Mouse (Mus musculus) neural tube, embryonic 14.5 days (tissue): ENCODE measurements at regions not wholly inside any gene's neighbourhood (a gene's known extent, or its start where the extent isn't known, plus 50 kb on each side); places are given as distances from the start of the nearest gene placed in this dataset.

Experiments
- ATAC-seq: fragments of 200-750 bp; cut with Nextera tagmentation; 2 replicates; pipeline ENCODE4 v1.8.0; 2017; ENCODE audit warnings: low read depth, mild to moderate bottlenecking, moderate TSS enrichment, moderate library complexity
- H3K27ac ChIP-seq: fragments of 300-500 bp; sonication (generic); 2 replicates; pipeline ENCODE4 v1.5.1; 2014; ENCODE audit warnings: low read depth, mild to moderate bottlenecking, control low read depth, low read length, moderate library complexity, mixed read lengths
- H3K27me3 ChIP-seq: fragments of 300-500 bp; sonication (generic); 2 replicates; pipeline ENCODE4 v1.6.1; 2014; ENCODE audit warnings: low read length; ENCODE audit not compliant: control insufficient read depth, insufficient read depth
- H3K36me3 ChIP-seq: fragments of 300-500 bp; sonication (generic); 2 replicates; pipeline ENCODE4 v1.6.1; 2014; ENCODE audit warnings: low read length, mixed read lengths; ENCODE audit not compliant: control insufficient read depth, insufficient read depth
- H3K4me1 ChIP-seq: fragments of 300-500 bp; sonication (generic); 2 replicates; pipeline ENCODE4 v1.6.1; 2014; ENCODE audit warnings: low read length; ENCODE audit not compliant: control insufficient read depth, insufficient read depth
- H3K4me2 ChIP-seq: fragments of 300-500 bp; sonication (generic); 2 replicates; pipeline ENCODE4 v1.6.1; 2014; ENCODE audit warnings: mild to moderate bottlenecking, low read depth, low read length, control low read depth
- H3K4me3 ChIP-seq: fragments of 300-500 bp; sonication (generic); 2 replicates; pipeline ENCODE4 v1.5.1; 2014; ENCODE audit warnings: low read depth, low read length, control low read depth, mixed read lengths
- H3K9ac ChIP-seq: fragments of 300-500 bp; sonication (generic); replicated peaks from 2 replicates; pipeline ENCODE4 v1.6.1; 2014; ENCODE audit warnings: low read depth, mild to moderate bottlenecking, control low read depth, low read length, mixed read lengths
- H3K9me3 ChIP-seq: fragments of 300-500 bp; sonication (generic); 2 replicates; pipeline ENCODE4 v1.6.1; 2016; ENCODE audit warnings: low read length; ENCODE audit not compliant: control insufficient read depth
- WGBS: fragments of 180-500 bp; shearing (Covaris S2); extraction: QIAGEN DNeasy Blood & Tissue Kit; methylation state at CpG from one replicate; pipeline ENCODE4 v1.1.7; 2014; 5-methylcytosine and 5-hydroxymethylcytosine counted together

- WGBS, result 83% methylated on average over 5 of the region's 5 CpGs
- Histone ChIP-seq H3K4me1 (no peaks in the 10 kb centered on the region), H3K4me2 (no peak overlapping the region), H3K4me3 (no peak overlapping the region), H3K9ac (no peak overlapping the region), H3K36me3 (no peaks in the 10 kb centered on the region), H3K27ac (no peak overlapping the region), H3K9me3 (no peaks in the 10 kb centered on the region), H3K27me3 (no peaks in the 10 kb centered on the region)
- ATAC-seq, result no peak
Measured at GRCm38 (mm10) chr12:109272101-109272500, 180.5 kb upstream of the Dlk1 start.

GRCm38 (mm10) chr12:109314850-109315249, 137.8 kb upstream of the Dlk1 start:
- H3K4me3 ChIP-seq, result no peak overlapping the region
- H3K9me3 ChIP-seq, result no peaks in the 10 kb centered on the region
- no peaks in the 10 kb centered on the region for H3K27me3 ChIP-seq
- no peak overlapping the region for H3K9ac ChIP-seq
- no peak overlapping the region for H3K27ac ChIP-seq
- 28% methylated on average over 6 of the region's 6 CpGs for WGBS
- ATAC-seq, result no peak
- H3K4me1 ChIP-seq, result no peaks in the 10 kb centered on the region
- no peak overlapping the region for H3K4me2 ChIP-seq
- no peaks in the 10 kb centered on the region for H3K36me3 ChIP-seq

- Histone ChIP-seq H3K9ac (no peak overlapping the region), H3K9me3 (no peaks in the 10 kb centered on the region), H3K27ac (no peak overlapping the region), H3K4me3 (no peak overlapping the region), H3K4me1 (no peaks in the 10 kb centered on the region), H3K4me2 (no peak overlapping the region), H3K27me3 (no peaks in the 10 kb centered on the region), H3K36me3 (no peaks in the 10 kb centered on the region)
- ATAC-seq, result no peak
- WGBS, result 70% methylated on average over 11 of the region's 11 CpGs
Measured at GRCm38 (mm10) chr12:109325986-109326385, 126.6 kb upstream of the Dlk1 start.

- 93% methylated on average over 2 of the region's 2 CpGs for WGBS
Measured at GRCm38 (mm10) chr12:109371327-109371726, 81.3 kb upstream of the Dlk1 start.

GRCm38 (mm10) chr12:109385794-109386193, 66.8 kb upstream of the Dlk1 start:
- Histone ChIP-seq H3K36me3 (no peaks in the 10 kb centered on the region), H3K27me3 (no peaks in the 10 kb centered on the region), H3K4me1 (no peaks in the 10 kb centered on the region), H3K4me2 (no peak overlapping the region), H3K9ac (no peak overlapping the region), H3K9me3 (no peaks in the 10 kb centered on the region), H3K27ac (no peak overlapping the region), H3K4me3 (no peak overlapping the region)
- no peak for ATAC-seq
- 80% methylated on average over 5 of the region's 5 CpGs for WGBS

More at GRCm38 (mm10) chr12:109371327-109371726, 81.3 kb upstream of the Dlk1 start:
- Histone ChIP-seq H3K4me2 (no peak overlapping the region), H3K4me1 (no peaks in the 10 kb centered on the region), H3K9me3 (no peaks in the 10 kb centered on the region), H3K4me3 (no peak overlapping the region), H3K9ac (no peak overlapping the region), H3K36me3 (no peaks in the 10 kb centered on the region), H3K27me3 (no peaks in the 10 kb centered on the region), H3K27ac (no peak overlapping the region)
- no peak for ATAC-seq

- no peak for ATAC-seq
- Histone ChIP-seq H3K4me1 (peaks cover 6% of the 10 kb centered on the region), H3K27ac (no peak overlapping the region), H3K9ac (no peak overlapping the region), H3K27me3 (no peaks in the 10 kb centered on the region; the same call in 1 of the 2 replicates), H3K4me2 (no peak overlapping the region), H3K36me3 (no peaks in the 10 kb centered on the region), H3K4me3 (no peak overlapping the region), H3K9me3 (no peaks in the 10 kb centered on the region)
- 48% methylated on average over 7 of the region's 7 CpGs for WGBS
Measured at GRCm38 (mm10) chr12:109388791-109389190, 63.8 kb upstream of the Dlk1 start.

GRCm38 (mm10) chr12:109390388-109390920, 62.2 kb upstream of the Dlk1 start:
- Histone ChIP-seq H3K9me3 (no peaks in the 10 kb centered on the region), H3K4me1 (peaks cover 16% of the 10 kb centered on the region), H3K4me3 (no peak overlapping the region), H3K27ac (no peak overlapping the region), H3K36me3 (no peaks in the 10 kb centered on the region), H3K9ac (no peak overlapping the region), H3K27me3 (no peaks in the 10 kb centered on the region; the same call in 1 of the 2 replicates), H3K4me2 (no peak overlapping the region)
- 93% methylated on average over 12 of the region's 12 CpGs for WGBS
- ATAC-seq, result no peak

GRCm38 (mm10) chr12:109390978-109391377, 61.6 kb upstream of the Dlk1 start:
- peaks cover 16% of the 10 kb centered on the region for H3K4me1 ChIP-seq
- ATAC-seq, result no peak
- no peaks in the 10 kb centered on the region for H3K9me3 ChIP-seq
- 87% methylated on average over 8 of the region's 8 CpGs for WGBS
- H3K9ac ChIP-seq, result no peak overlapping the region
- no peaks in the 10 kb centered on the region; the same call in 1 of the 2 replicates for H3K27me3 ChIP-seq
- no peaks in the 10 kb centered on the region for H3K36me3 ChIP-seq
- H3K27ac ChIP-seq, result no peak overlapping the region
- no peak overlapping the region for H3K4me2 ChIP-seq
- no peak overlapping the region for H3K4me3 ChIP-seq

GRCm38 (mm10) chr12:109393326-109393725, 59.3 kb upstream of the Dlk1 start:
- H3K4me2 ChIP-seq, result no peak overlapping the region

More at GRCm38 (mm10) chr12:109393326-109393725, 59.3 kb upstream of the Dlk1 start:
- Histone ChIP-seq H3K9ac (no peak overlapping the region), H3K4me3 (no peak overlapping the region), H3K36me3 (no peaks in the 10 kb centered on the region), H3K9me3 (no peaks in the 10 kb centered on the region), H3K4me1 (peaks cover 16% of the 10 kb centered on the region), H3K27me3 (no peaks in the 10 kb centered on the region; the same call in 1 of the 2 replicates), H3K27ac (no peak overlapping the region)
- 32% methylated on average over 8 of the region's 8 CpGs for WGBS
- no peak for ATAC-seq
